Mouse (Mus musculus) cerebellum, adult 2 months (tissue): Measurements from ENCODE around the gene Poldip3.

ENCODE experiments used
- CTCF ChIP-seq: fragments of 200-500 bp; IDR thresholded peaks from 2 replicates; pipeline ENCODE4 v1.5.1; 2011; ENCODE audit warnings: low read depth, mild to moderate bottlenecking, control low read depth, low read length, moderate library complexity, borderline replicate concordance; ENCODE audit not compliant: insufficient read depth
- POLR2A ChIP-seq: fragments of 200-500 bp; IDR thresholded peaks from 2 replicates; pipeline ENCODE4 v1.6.1; 2011; ENCODE audit warnings: low read length, control low read depth, borderline replicate concordance; ENCODE audit not compliant: insufficient read depth

- TF ChIP-seq POLR2A: no peak
- TF ChIP-seq CTCF: no peak
Measured at GRCm38 (mm10) chr15:83180004-83180403, 30.8 kb upstream of the Poldip3 start.
